Mouse (Mus musculus) frontal cortex, postnatal 25 days (tissue): ENCODE results near the gene Pla2g1b.
A peak's percentile ranks its signal among the peaks of the same experiment; 100 is the strongest.
"Not testable (repeated sequence)": the region's sequence is repeated elsewhere in the genome, so short reads cannot be mapped to it uniquely, and the experiment has no call there.

Source experiments
- DNase-seq, 2 experiments: peaks; one replicate each; pipeline ENCODE4 v3.0.0; 2022; ENCODE audit warnings: low spot score in 2 of 2

Pla2g1b gene

GRCm38 (mm10) chr5:115465642-115466420 is at the start of gene Pla2g1b:
TSS of gene Pla2g1b (plus strand) at chr5:115466262.
- no peak for DNase-seq

GRCm38 (mm10) chr5:115428831-115429358 is 37.2 kb upstream of the Pla2g1b start:
- no peak for DNase-seq

GRCm38 (mm10) chr5:115429359-115430186 is 36.5 kb upstream of the Pla2g1b start, which contains the start of gene Msi1:
TSS of gene Msi1 (plus strand) at chr5:115429599.
- DNase-seq, result no peak

- no peak for DNase-seq
These were observed 35.7 kb upstream of the Pla2g1b start for GRCm38 (mm10) chr5:115430187-115430960.

- DNase-seq, result no peak
These were observed 34.8 kb upstream of the Pla2g1b start for GRCm38 (mm10) chr5:115431061-115431897.

GRCm38 (mm10) chr5:115431898-115432259 is 34.2 kb upstream of the Pla2g1b start:
- DNase-seq, result no peak

- no peak for DNase-seq
These were observed 33.7 kb upstream of the Pla2g1b start for GRCm38 (mm10) chr5:115432395-115432794.

GRCm38 (mm10) chr5:115433191-115433590 is 32.9 kb upstream of the Pla2g1b start:
- DNase-seq, result no peak

GRCm38 (mm10) chr5:115434280-115434852 is 31.7 kb upstream of the Pla2g1b start:
- no peak for DNase-seq

- no peak for DNase-seq
These were observed 31.0 kb upstream of the Pla2g1b start for GRCm38 (mm10) chr5:115434853-115435754.

- no peak for DNase-seq
These were observed 30.2 kb upstream of the Pla2g1b start for GRCm38 (mm10) chr5:115435755-115436379.

GRCm38 (mm10) chr5:115436421-115437124 is 29.5 kb upstream of the Pla2g1b start:
- DNase-seq, result peak; percentile 74 to 79

- DNase-seq, result no peak
These were observed 28.7 kb upstream of the Pla2g1b start for GRCm38 (mm10) chr5:115437242-115437944.

GRCm38 (mm10) chr5:115437945-115438315 is 28.1 kb upstream of the Pla2g1b start:
- no peak for DNase-seq

- DNase-seq, result no peak
These were observed 27.4 kb upstream of the Pla2g1b start for GRCm38 (mm10) chr5:115438667-115439066.

- DNase-seq, result peak; percentile 58 to 74
These were observed 24.7 kb upstream of the Pla2g1b start for GRCm38 (mm10) chr5:115441205-115441849.

- not testable (repeated sequence) for DNase-seq
These were observed 23.4 kb upstream of the Pla2g1b start for GRCm38 (mm10) chr5:115442663-115443062.
